In the genomic region with DNA sequence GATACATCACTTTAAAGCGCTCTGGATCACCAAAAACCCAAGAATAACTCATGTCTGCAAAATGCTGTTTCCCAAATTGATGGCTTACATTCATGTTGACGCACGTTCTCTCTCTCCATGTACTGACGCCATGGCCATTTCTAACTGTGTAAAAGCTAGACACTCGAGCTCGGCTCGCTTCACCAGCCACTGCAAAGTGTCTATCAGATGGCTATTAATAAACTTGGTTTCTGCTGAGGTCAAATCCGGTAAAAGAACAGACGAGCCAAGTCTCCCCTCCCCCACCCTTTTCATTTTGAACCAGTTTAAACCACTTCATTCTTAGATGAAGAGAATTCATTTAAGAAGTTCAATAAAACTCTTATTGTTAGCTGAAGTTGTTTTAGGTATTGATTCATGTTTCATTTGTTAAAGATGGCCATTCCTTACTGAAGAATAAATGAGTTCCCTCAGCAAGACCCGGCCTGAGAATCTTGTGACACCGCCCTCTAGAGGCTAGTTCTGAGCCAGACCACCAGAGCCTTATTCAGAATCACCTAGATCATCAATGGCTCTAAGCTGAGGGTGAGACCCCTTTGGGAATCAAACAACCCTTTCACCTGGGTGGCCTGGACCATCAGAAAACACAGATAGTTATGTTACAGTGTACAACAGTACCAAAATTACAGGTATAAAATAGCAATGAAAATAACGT, we compare ENCODE assay signal across 11 mouse cellular contexts. TPM values are rescaled to one million over a fixed set of nuclear protein-coding genes. Genes with fewer than 3 reads are reported as not detected.
DNase-seq lines count a peak whose midpoint lies in the region; ATAC-seq and TF ChIP-seq lines count a peak whose summit lies in the region.
"Had no signal": no experiment of that assay in that cellular context is flagged by ENCODE, and none has a peak within 500 bp of the region (broad histone marks: within the 10 kb centered on the region; RNA-seq: fewer than 3 reads in every experiment).

No protein-coding gene starts in this region.

- H3K27ac ChIP-seq in intestine, postnatal 0 days (ENCODE audit: low read depth, low read length) = no peak overlapping the region
- no peak overlapping the region for H3K27ac ChIP-seq in intestine, embryonic 16.5 days (ENCODE audit: low read length)
- H3K27ac ChIP-seq in heart, embryonic 13.5 days (replicated peaks) = 0 out of 2 replicates have a peak overlapping the region, but pooled peaks have one; percentile 4
- no peak overlapping the region for H3K27ac ChIP-seq in forebrain, embryonic 12.5 days
- H3K27ac ChIP-seq: embryonic facial prominence, embryonic 13.5 days; midbrain, embryonic 10.5 days had no signal

- WGBS in intestine, postnatal 0 days = 67% methylated on average over 12 of the region's 12 CpGs
- WGBS in intestine, embryonic 16.5 days = 70% methylated on average over 12 of the region's 12 CpGs
- 46% methylated on average over 12 of the region's 12 CpGs for WGBS in heart, embryonic 13.5 days
- WGBS in forebrain, embryonic 12.5 days = 76% methylated on average over 12 of the region's 12 CpGs

- H3K9me3 ChIP-seq in intestine, postnatal 0 days (ENCODE audit: control insufficient read depth) = no peaks in the 10 kb centered on the region
- H3K9me3 ChIP-seq in intestine, embryonic 16.5 days (ENCODE audit: control insufficient read depth, low read length) = no peaks in the 10 kb centered on the region
- H3K9me3 ChIP-seq in heart, embryonic 13.5 days = no peaks in the 10 kb centered on the region
- no peaks in the 10 kb centered on the region for H3K9me3 ChIP-seq in forebrain, embryonic 12.5 days
- H3K9me3 ChIP-seq: embryonic facial prominence, embryonic 13.5 days; midbrain, embryonic 10.5 days had no signal

- H3K9ac ChIP-seq in intestine, postnatal 0 days (ENCODE audit: low read depth, low read length) = no peak overlapping the region
- no peak overlapping the region for H3K9ac ChIP-seq in intestine, embryonic 16.5 days (ENCODE audit: low read depth, low read length)
- no peak overlapping the region for H3K9ac ChIP-seq in heart, embryonic 13.5 days
- no peak overlapping the region for H3K9ac ChIP-seq in forebrain, embryonic 12.5 days
- H3K9ac ChIP-seq: embryonic facial prominence, embryonic 13.5 days had no signal

- no peaks in the 10 kb centered on the region for H3K27me3 ChIP-seq in intestine, postnatal 0 days (replicated peaks; ENCODE audit: control insufficient read depth, insufficient read depth, low read length)
- no peaks in the 10 kb centered on the region for H3K27me3 ChIP-seq in intestine, embryonic 16.5 days (replicated peaks; ENCODE audit: control insufficient read depth, insufficient read depth, low read length)
- no peaks in the 10 kb centered on the region for H3K27me3 ChIP-seq in heart, embryonic 13.5 days (replicated peaks)
- H3K27me3 ChIP-seq in forebrain, embryonic 12.5 days = no peaks in the 10 kb centered on the region
- H3K27me3 ChIP-seq: embryonic facial prominence, embryonic 13.5 days had no signal

- no peak for ATAC-seq in intestine, postnatal 0 days
- ATAC-seq in intestine, embryonic 16.5 days = no peak
- no peak for ATAC-seq in heart, embryonic 13.5 days (ENCODE audit: extremely low read depth, insufficient number of reproducible peaks, low FRiP score, low TSS enrichment)
- ATAC-seq in forebrain, embryonic 12.5 days (ENCODE audit: low FRiP score) = no peak

- no peaks in the 10 kb centered on the region for H3K4me1 ChIP-seq in intestine, postnatal 0 days (replicated peaks; ENCODE audit: control insufficient read depth, insufficient read depth, low read length)
- H3K4me1 ChIP-seq in intestine, embryonic 16.5 days (ENCODE audit: control insufficient read depth, insufficient read depth, low read length) = no peaks in the 10 kb centered on the region
- peaks cover 22% of the 10 kb centered on the region for H3K4me1 ChIP-seq in heart, embryonic 13.5 days
- H3K4me1 ChIP-seq in forebrain, embryonic 12.5 days = peaks cover 9% of the 10 kb centered on the region

- no peak overlapping the region for H3K4me3 ChIP-seq in intestine, postnatal 0 days (ENCODE audit: low read depth, low read length)
- no peak overlapping the region for H3K4me3 ChIP-seq in intestine, embryonic 16.5 days (ENCODE audit: low read length)
- no peak overlapping the region for H3K4me3 ChIP-seq in heart, embryonic 13.5 days
- no peak overlapping the region for H3K4me3 ChIP-seq in forebrain, embryonic 12.5 days (replicated peaks)
- H3K4me3 ChIP-seq: embryonic facial prominence, embryonic 13.5 days; midbrain, embryonic 10.5 days had no signal

- DNase-seq in thymus, postnatal 36 days = peak; percentile 12 to 13
- DNase-seq in thymus, postnatal 25 days = no peak
- DNase-seq in urinary bladder, adult 18-20 months (ENCODE audit: low spot score in 2 of 2) = no peak
- DNase-seq in urinary bladder, adult 2 months (ENCODE audit: low spot score) = no peak
- DNase-seq: right cerebral cortex, postnatal 14 days had no signal

- peak; percentile 52 for TF ChIP-seq CTCF in intestine, postnatal 0 days (IDR thresholded peaks at IDR 0.05; ENCODE audit: low read depth)

- no peaks in the 10 kb centered on the region for H3K36me3 ChIP-seq in intestine, postnatal 0 days (ENCODE audit: control insufficient read depth, insufficient read depth)
- H3K36me3 ChIP-seq in intestine, embryonic 16.5 days (ENCODE audit: control insufficient read depth, insufficient read depth, low read length) = no peaks in the 10 kb centered on the region
- H3K36me3 ChIP-seq in heart, embryonic 13.5 days = no peaks in the 10 kb centered on the region
- H3K36me3 ChIP-seq in forebrain, embryonic 12.5 days (replicated peaks) = no peaks in the 10 kb centered on the region
- H3K36me3 ChIP-seq: embryonic facial prominence, embryonic 13.5 days; midbrain, embryonic 10.5 days had no signal

- H3K4me2 ChIP-seq in intestine, postnatal 0 days (replicated peaks; ENCODE audit: low read depth) = no peak overlapping the region
- no peak overlapping the region for H3K4me2 ChIP-seq in intestine, embryonic 16.5 days (ENCODE audit: low read depth, low read length)
- H3K4me2 ChIP-seq in heart, embryonic 13.5 days = peak overlapping the region; percentile 40
- H3K4me2 ChIP-seq in forebrain, embryonic 12.5 days = no peak overlapping the region
- H3K4me2 ChIP-seq: embryonic facial prominence, embryonic 13.5 days had no signal

RNA-seq across cellular contexts. Expression of a gene that starts 14.0 kb away (rescaled TPM):
- polyA plus RNA-seq in intestine, postnatal 0 days (2015; fragmentation: Nextera tagmentation; extraction: Ambion mirVana) = 0.09 TPM in 1 of 2 replicates, not detected in the other
- polyA plus RNA-seq in intestine, embryonic 16.5 days (2015; fragmentation: Nextera tagmentation; extraction: Ambion mirVana) = not detected in 2 replicates
- not detected in 2 replicates for polyA plus RNA-seq in heart, embryonic 13.5 days (2015; fragmentation: Nextera tagmentation; extraction: Ambion mirVana)
- polyA plus RNA-seq in urinary bladder, adult 2 months (2012; rRNA removed) = 0.13 and 0.22 TPM in 2 replicates
- polyA plus RNA-seq in forebrain, embryonic 12.5 days (2016; fragmentation: Nextera tagmentation; extraction: Ambion mirVana) = 0.13 TPM in 1 of 2 replicates, not detected in the other
- polyA plus RNA-seq: embryonic facial prominence, embryonic 13.5 days; midbrain, embryonic 10.5 days had no signal

RNA-seq across cellular contexts. Expression of a gene that starts 28.5 kb away (rescaled TPM):
- polyA plus RNA-seq in intestine, postnatal 0 days (2015; fragmentation: Nextera tagmentation; extraction: Ambion mirVana) = 3.1 and 3.6 TPM in 2 replicates
- polyA plus RNA-seq in intestine, embryonic 16.5 days (2015; fragmentation: Nextera tagmentation; extraction: Ambion mirVana) = 8.5 and 9.6 TPM in 2 replicates
- 4.9 and 6.0 TPM in 2 replicates for polyA plus RNA-seq in heart, embryonic 13.5 days (2015; fragmentation: Nextera tagmentation; extraction: Ambion mirVana)
- 12.3 and 15.5 TPM in 2 replicates for polyA plus RNA-seq in urinary bladder, adult 2 months (2012; rRNA removed)
- 10.4 and 11.1 TPM in 2 replicates for polyA plus RNA-seq in forebrain, embryonic 12.5 days (2016; fragmentation: Nextera tagmentation; extraction: Ambion mirVana)

Comparison
In these comparisons a context has a peak if more than half of its experiments do, and no peak if none do; other contexts are left out.
1. DNase-seq: peak in thymus, postnatal 36 days (2 of 2); none in thymus, postnatal 25 days (single experiment), urinary bladder, adult 18-20 months (0 of 2) and urinary bladder, adult 2 months (single experiment).